Mouse (Mus musculus) hindbrain, embryonic 14.5 days (tissue): ENCODE measurements around the gene Rpl23. TPM values are rescaled to one million over a fixed set of nuclear protein-coding genes. Genes with fewer than 3 reads are reported as not detected.

Source experiments
- ATAC-seq: fragments of 200-750 bp; cut with Nextera tagmentation; 2 replicates; pipeline ENCODE4 v1.8.0; 2017; ENCODE audit warnings: moderate number of reproducible peaks, mild to moderate bottlenecking, moderate TSS enrichment, moderate library complexity; ENCODE audit not compliant: low FRiP score
- DNase-seq: peaks from one replicate; pipeline ENCODE4 v3.0.0-alpha.2; 2015; ENCODE audit warnings: low spot score
- H3K27ac ChIP-seq: fragments of 300-500 bp; sonication (generic); 2 replicates; pipeline ENCODE4 v1.5.1; 2014; ENCODE audit warnings: mild to moderate bottlenecking, moderate library complexity
- H3K27me3 ChIP-seq: fragments of 300-500 bp; sonication (generic); 2 replicates; pipeline ENCODE4 v1.6.1; 2014; ENCODE audit warnings: mild to moderate bottlenecking, low read length, mixed read lengths; ENCODE audit not compliant: control insufficient read depth, insufficient read depth
- H3K36me3 ChIP-seq: fragments of 300-500 bp; sonication (generic); replicated peaks from 2 replicates; pipeline ENCODE4 v1.6.1; 2014; ENCODE audit not compliant: control insufficient read depth, insufficient read depth
- H3K4me1 ChIP-seq: fragments of 300-500 bp; sonication (generic); replicated peaks from 2 replicates; pipeline ENCODE4 v1.6.1; 2014; ENCODE audit warnings: antibody characterized with exemption, low read length, mixed read lengths; ENCODE audit not compliant: control insufficient read depth, insufficient read depth
- H3K4me2 ChIP-seq: fragments of 300-500 bp; sonication (generic); replicated peaks from 2 replicates; pipeline ENCODE4 v1.6.1; 2014; ENCODE audit warnings: mild to moderate bottlenecking, moderate library complexity
- H3K4me3 ChIP-seq: fragments of 300-500 bp; sonication (generic); replicated peaks from 2 replicates; pipeline ENCODE4 v1.5.1; 2014; ENCODE audit warnings: mild to moderate bottlenecking, low read length
- H3K9ac ChIP-seq: fragments of 300-500 bp; sonication (generic); 2 replicates; pipeline ENCODE4 v1.6.1; 2014
- H3K9me3 ChIP-seq: fragments of 300-500 bp; sonication (generic); 2 replicates; pipeline ENCODE4 v1.6.1; 2016; ENCODE audit warnings: low read length; ENCODE audit not compliant: control insufficient read depth
- WGBS: fragments of 180-500 bp; shearing (Covaris S2); extraction: QIAGEN DNeasy Blood & Tissue Kit; methylation state at CpG from one replicate; pipeline ENCODE4 v1.1.7; 2014; 5-methylcytosine and 5-hydroxymethylcytosine counted together
- polyA plus RNA-seq: library from polyadenylated mRNA; unstranded; fragments of >200 nt; fragmentation: Nextera tagmentation; extraction: Ambion mirVana; gene quantifications from 2 replicates; pipeline ENCODE4 v1.2.1, GENCODE M21; 2014

Rpl23 gene
- polyA plus RNA-seq, 1 experiment from 2014 or later = 419 TPM

DNA sequence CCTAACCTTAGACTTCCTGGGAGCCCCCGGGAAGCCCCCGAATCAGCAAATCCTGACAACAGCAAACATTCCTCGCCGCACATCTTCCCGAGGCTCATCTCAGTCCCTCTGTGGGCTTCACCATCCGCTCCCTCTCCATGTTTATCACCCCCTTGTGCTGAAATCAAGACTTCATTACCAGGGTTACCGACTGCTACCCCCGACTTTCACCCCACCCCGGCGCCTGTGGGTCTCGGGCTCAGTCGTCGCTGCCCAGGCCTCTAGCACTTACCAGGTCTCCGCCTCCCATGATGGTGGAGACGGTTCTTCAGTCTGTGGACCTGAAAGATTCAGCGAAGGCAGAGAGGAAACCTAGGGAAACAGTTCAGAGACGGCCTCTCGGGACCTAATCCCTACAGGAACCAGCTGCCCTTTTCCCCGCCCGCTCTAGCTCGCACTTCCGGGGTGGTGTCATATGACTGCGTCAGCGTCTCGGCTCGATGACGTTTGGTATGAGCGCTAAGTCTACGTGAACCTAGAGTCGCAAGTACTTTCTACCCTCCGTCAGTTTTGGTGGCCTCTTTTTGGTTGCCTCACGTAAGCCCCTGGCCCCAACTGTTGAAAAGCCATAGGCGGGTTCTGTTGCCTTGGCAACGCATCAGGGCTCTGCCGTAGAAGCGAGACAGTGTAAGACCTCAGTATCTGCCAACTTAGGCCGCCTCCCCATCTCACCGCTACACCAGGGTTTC is 15.9 kb downstream of the Rpl23 start, which contains the start of gene Cwc25:
TSS of gene Cwc25 (minus strand) at position 403 of the 728 bp plus-strand sequence.
- DNase-seq = peak; percentile 100
- H3K9ac ChIP-seq = peak within 1 kb of the TSS; percentile 93
- ATAC-seq = peak; percentile 93
- under 1% methylated on average over 38 of the region's 38 CpGs for WGBS
- H3K4me3 ChIP-seq = peak within 1 kb of the TSS; percentile 77
- H3K9me3 ChIP-seq = no peaks in the 10 kb centered on the region
- H3K27ac ChIP-seq = peak within 1 kb of the TSS; percentile 81
- H3K36me3 ChIP-seq = peaks cover 23% of the 10 kb centered on the region
- H3K27me3 ChIP-seq = no peaks in the 10 kb centered on the region
- H3K4me1 ChIP-seq = peaks cover 11% of the 10 kb centered on the region
- peak within 1 kb of the TSS; percentile 71 for H3K4me2 ChIP-seq

DNA sequence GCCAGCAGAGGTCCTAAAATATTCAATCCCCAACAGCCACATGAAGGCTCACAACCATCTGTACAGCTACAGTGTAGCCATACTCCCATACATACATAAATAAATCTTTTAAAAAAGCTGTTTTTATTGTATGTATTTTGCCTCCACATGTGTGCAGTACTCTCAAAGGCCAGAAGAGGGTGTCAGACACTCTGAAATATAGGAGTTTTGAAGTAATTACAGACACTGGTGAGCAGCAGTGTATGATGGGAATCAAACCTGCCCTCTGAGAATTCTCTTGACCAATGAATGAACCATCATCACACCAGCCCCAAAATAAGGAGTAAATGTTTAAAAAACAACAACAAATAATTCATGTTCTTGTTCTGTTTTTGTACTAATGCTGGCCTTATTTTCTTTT is 20.6 kb downstream of the Rpl23 start:
- peaks cover 11% of the 10 kb centered on the region for H3K4me1 ChIP-seq
- H3K4me3 ChIP-seq = no peak overlapping the region
- DNase-seq = no peak
- H3K4me2 ChIP-seq = no peak overlapping the region
- no peaks in the 10 kb centered on the region for H3K27me3 ChIP-seq
- no peaks in the 10 kb centered on the region for H3K9me3 ChIP-seq
- H3K9ac ChIP-seq = no peak overlapping the region
- ATAC-seq = no peak
- no peak overlapping the region for H3K27ac ChIP-seq
- peaks cover 65% of the 10 kb centered on the region for H3K36me3 ChIP-seq

DNA sequence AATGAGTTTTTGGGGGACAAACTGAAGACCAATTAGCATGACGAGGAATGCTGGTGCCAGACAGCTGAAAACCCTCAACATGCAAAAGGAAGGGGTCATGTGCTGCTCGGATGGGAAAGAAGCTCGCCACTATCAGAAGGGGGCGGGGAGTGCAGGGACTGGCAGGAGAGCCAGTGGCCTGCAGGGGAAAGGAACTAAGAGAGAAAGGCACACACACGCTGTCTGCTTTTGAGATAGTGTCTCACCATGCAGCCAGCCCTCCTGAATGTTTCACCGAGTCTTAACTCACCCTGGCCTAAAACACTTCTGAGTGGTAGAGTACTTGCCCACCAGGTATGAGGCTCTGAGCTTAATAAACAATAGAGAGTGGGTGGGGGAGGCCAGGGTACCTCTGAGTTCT is 23.3 kb downstream of the Rpl23 start:
- Histone ChIP-seq H3K4me3 (no peak overlapping the region), H3K4me2 (no peak overlapping the region), H3K36me3 (peaks cover 92% of the 10 kb centered on the region), H3K27me3 (no peaks in the 10 kb centered on the region), H3K9ac (no peak overlapping the region), H3K4me1 (no peaks in the 10 kb centered on the region), H3K9me3 (no peaks in the 10 kb centered on the region), H3K27ac (no peak overlapping the region)
- no peak for ATAC-seq
- no peak for DNase-seq
- 85% methylated on average over 6 of the region's 6 CpGs for WGBS

DNA sequence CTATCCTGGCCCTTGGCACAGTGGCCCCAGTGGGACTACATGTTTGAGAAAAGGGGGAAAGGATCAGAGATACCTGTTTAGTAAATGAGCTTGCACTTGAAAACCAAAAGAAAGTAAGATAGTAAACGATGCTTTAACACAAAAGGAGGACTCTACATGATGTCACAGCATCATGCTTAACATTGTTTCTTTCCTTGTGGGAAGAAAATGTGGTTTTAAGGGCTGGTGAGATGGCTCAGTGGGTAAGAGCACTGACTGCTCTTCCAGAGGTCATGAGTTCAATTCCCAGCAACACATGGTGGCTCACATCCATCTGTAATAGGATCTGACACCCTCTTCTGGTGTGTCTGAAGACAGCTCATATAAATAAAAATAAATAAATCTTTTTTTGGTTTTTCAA is 24.1 kb downstream of the Rpl23 start:
- H3K36me3 ChIP-seq = peaks cover 95% of the 10 kb centered on the region

DNA sequence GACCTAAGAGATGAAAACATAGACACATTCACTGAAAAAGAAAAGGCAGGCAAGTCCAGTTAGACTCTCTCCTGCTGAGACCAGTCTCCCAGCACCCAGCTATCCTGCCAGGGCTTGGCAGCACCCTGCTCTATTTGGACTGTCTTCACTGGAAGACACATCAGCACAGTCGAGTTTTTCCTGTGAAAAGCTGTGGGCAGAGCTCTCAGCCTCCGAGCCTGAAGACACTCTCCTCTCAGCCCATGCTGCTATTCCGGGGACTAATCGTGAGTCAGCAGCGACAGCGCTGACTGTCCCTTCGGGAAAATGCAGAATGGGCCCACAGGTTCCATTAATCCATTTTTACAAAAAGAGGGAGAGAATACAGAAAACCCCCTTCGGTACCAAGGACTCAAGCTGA is 29.0 kb downstream of the Rpl23 start:
- ATAC-seq = no peak

More for the DNA sequence above, 24.1 kb downstream of the Rpl23 start:
- ATAC-seq = no peak
- Histone ChIP-seq H3K27ac (no peak overlapping the region), H3K4me1 (no peaks in the 10 kb centered on the region), H3K4me2 (no peak overlapping the region), H3K4me3 (no peak overlapping the region), H3K27me3 (no peaks in the 10 kb centered on the region), H3K9ac (no peak overlapping the region), H3K9me3 (no peaks in the 10 kb centered on the region)
- DNase-seq = no peak
- WGBS = 92% methylated on average over 1 of the region's 1 CpGs

DNA sequence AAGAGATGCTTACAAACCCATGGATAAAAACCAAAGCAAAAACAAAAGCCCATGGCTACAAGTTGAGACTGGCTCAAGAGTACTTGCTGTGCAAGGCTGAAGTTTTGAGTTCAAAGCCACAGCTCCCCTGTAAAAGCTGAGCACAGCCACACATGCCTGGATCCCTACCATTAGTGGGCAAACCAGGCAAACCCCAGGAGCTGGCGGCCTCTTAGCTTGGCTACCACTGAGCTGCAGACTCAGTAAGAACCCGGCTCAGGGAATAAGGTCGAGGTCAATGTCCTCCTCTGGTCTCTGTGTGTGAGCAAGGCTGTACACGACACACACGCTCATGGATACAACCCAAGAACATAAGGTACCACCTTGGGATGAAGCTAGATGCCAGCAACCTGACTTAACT is 33.7 kb downstream of the Rpl23 start:
- no peak overlapping the region for H3K27ac ChIP-seq
- H3K4me3 ChIP-seq = no peak overlapping the region
- no peak for ATAC-seq
- H3K4me2 ChIP-seq = no peak overlapping the region
- no peaks in the 10 kb centered on the region for H3K27me3 ChIP-seq
- WGBS = 95% methylated on average over 5 of the region's 5 CpGs
- H3K9me3 ChIP-seq = no peaks in the 10 kb centered on the region
- no peak overlapping the region for H3K9ac ChIP-seq
- no peak for DNase-seq
- peaks cover 76% of the 10 kb centered on the region for H3K36me3 ChIP-seq
- peaks cover 3% of the 10 kb centered on the region for H3K4me1 ChIP-seq

More for the DNA sequence above, 29.0 kb downstream of the Rpl23 start:
- Histone ChIP-seq H3K36me3 (peaks cover 98% of the 10 kb centered on the region), H3K27ac (no peak overlapping the region), H3K4me3 (no peak overlapping the region), H3K9me3 (no peaks in the 10 kb centered on the region), H3K27me3 (no peaks in the 10 kb centered on the region), H3K4me2 (no peak overlapping the region), H3K9ac (no peak overlapping the region), H3K4me1 (no peaks in the 10 kb centered on the region)
- 92% methylated on average over 8 of the region's 8 CpGs for WGBS
- no peak for DNase-seq

DNA sequence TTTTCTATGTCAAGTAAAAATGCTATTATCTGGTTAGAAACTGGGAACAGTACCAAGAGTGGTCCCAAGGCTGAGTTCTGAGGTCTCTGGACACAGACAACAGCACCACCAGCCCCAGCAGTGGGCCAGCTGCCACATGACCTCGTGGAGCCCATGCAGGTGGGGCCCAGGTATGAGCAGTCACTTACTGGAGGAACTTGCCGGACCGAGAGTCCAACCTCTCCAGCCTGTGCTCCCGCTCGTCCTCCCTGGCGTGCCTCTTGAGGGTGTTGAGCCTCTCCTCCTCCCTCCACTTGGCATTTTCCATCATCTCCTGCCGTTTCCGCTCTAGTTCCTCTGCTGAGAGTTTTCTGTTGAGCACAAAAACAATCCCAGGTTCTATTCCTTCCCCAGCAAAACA is 34.5 kb downstream of the Rpl23 start:
- no peak overlapping the region for H3K4me3 ChIP-seq
- peaks cover 10% of the 10 kb centered on the region for H3K4me1 ChIP-seq
- no peak overlapping the region for H3K4me2 ChIP-seq
- peaks cover 68% of the 10 kb centered on the region for H3K36me3 ChIP-seq
- no peak for DNase-seq
- no peak overlapping the region for H3K27ac ChIP-seq
- 97% methylated on average over 8 of the region's 8 CpGs for WGBS
- no peak for ATAC-seq
- no peak overlapping the region for H3K9ac ChIP-seq
- H3K9me3 ChIP-seq = no peaks in the 10 kb centered on the region
- no peaks in the 10 kb centered on the region for H3K27me3 ChIP-seq

DNA sequence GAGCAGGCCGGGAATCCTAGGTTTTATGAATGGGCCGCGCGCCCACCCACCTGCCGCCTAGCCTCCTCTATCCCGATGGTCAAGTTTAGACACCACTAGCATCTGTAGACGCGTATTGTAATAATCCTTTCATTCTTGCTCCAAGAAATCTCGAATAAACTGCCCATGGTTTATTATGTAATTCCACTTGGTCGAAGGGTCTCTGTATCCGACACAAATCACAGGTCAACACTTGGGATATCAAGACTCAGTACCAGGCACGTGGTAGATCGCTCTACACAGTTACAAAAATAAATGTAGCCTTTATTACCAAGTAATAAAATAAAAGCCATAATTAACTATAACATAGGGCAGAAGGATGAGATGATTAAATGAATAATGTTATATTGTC is 36.9 kb downstream of the Rpl23 start:
- WGBS = 10% methylated on average over 13 of the region's 13 CpGs
- Histone ChIP-seq H3K4me1 (peaks cover 28% of the 10 kb centered on the region), H3K27me3 (no peaks in the 10 kb centered on the region), H3K36me3 (peaks cover 46% of the 10 kb centered on the region), H3K4me2 (peak overlapping the region; percentile 52), H3K4me3 (peak overlapping the region; percentile 83), H3K27ac (no peak overlapping the region; the same call in 1 of the 2 replicates), H3K9ac (no peak overlapping the region), H3K9me3 (no peaks in the 10 kb centered on the region)
- ATAC-seq (peak; percentile 8; the same call in 1 of the 2 replicates), DNase-seq (no peak)

DNA sequence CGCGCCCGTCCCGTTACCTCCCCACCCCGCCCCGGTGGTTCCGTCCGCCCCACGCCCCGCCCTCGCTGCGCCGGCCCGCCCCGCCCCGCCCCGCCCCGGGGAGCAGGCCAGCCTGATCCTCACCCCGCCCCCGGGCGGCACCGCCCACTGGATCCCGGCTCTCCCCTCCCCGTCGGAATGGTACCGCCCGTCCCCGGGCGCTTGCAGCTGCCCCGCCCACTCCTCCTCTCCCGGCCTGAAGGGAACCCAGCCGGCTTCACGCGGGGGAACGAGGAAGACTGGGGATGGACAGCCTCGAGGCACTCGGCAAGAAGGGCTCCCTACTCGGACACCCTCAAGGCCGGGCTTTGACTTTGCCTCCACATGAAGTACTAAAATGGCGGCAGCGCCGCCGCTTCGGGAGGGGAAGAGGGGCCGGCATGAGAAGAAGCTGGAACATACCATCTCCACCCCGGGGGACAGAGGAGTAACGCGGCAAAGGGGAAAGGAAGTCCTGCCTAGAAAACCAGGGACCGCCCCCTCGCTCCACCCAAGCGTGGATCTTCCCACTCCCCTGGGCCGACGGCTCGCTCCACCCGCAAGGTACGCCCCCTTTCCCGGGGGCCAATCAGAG is 37.4 kb downstream of the Rpl23 start:
- Histone ChIP-seq H3K27me3 (no peaks in the 10 kb centered on the region), H3K36me3 (peaks cover 41% of the 10 kb centered on the region), H3K9me3 (no peaks in the 10 kb centered on the region), H3K4me1 (peaks cover 32% of the 10 kb centered on the region), H3K4me3 (peak overlapping the region; percentile 83), H3K4me2 (peak overlapping the region; percentile 52), H3K27ac (peak overlapping the region; percentile 97), H3K9ac (peak overlapping the region; percentile 75)
- ATAC-seq = peak; percentile 96
- WGBS = 2% methylated on average over 51 of the region's 57 CpGs
- peak; percentile 97 for DNase-seq
